8 mouse cellular contexts compared by ENCODE assay signal in the genomic region with DNA sequence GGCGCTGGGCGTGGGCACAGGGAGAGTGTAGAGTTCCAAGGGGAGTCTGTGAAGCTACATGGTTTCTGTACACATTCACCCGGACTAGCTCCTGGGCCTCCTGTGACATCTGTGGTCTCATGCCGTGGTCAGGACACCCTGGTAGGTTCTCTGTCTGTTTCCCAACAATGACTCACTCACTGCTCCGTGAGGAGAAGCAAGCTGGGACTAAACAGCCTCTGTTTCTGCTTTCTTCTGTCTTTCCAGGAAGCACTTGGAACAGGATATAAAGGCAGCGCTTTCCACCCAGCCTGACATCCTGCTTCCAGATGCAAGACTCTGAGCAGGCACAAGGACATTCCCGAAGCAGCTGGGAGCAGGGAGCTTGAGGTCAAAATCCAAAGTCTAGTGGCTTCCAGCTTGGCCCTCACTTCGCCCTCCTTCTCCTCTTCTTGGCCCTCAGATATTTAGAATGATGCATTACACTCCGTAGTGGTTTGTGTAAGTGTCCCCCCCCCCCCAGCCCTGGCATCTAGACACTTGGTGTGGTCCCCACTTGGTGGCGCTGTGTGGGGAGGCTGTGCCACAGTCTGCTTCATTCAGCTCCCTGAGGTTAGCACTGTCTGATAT. TPM values are rescaled to one million over a fixed set of nuclear protein-coding genes. Genes with fewer than 3 reads are reported as not detected.
DNase-seq lines count a peak whose midpoint lies in the region; ATAC-seq and TF ChIP-seq lines count a peak whose summit lies in the region.

No protein-coding gene starts in this region.

- H3K9me3 ChIP-seq in forebrain, postnatal 0 days (ENCODE audit: low read length) = no peaks in the 10 kb centered on the region
- no peaks in the 10 kb centered on the region; the same call in 1 of the 2 replicates for H3K9me3 ChIP-seq in forebrain, embryonic 11.5 days (ENCODE audit: control insufficient read depth, low read length)
- peaks cover 2% of the 10 kb centered on the region for H3K9me3 ChIP-seq in CH12.LX (replicated peaks; ENCODE audit: low read length)
- no peaks in the 10 kb centered on the region for H3K9me3 ChIP-seq in intestine, embryonic 16.5 days (ENCODE audit: control insufficient read depth, low read length)
- no peaks in the 10 kb centered on the region for H3K9me3 ChIP-seq in forebrain, embryonic 14.5 days (replicated peaks; ENCODE audit: control insufficient read depth, low read length)

- TF ChIP-seq POLR2A in CH12.LX (IDR thresholded peaks at IDR 0.05; ENCODE audit: low read depth, low read length) = no peak

- WGBS in forebrain, postnatal 0 days = 35% methylated on average over 10 of the region's 10 CpGs
- 37% methylated on average over 10 of the region's 10 CpGs for WGBS in forebrain, embryonic 11.5 days
- 28% methylated on average over 10 of the region's 10 CpGs for WGBS in intestine, embryonic 16.5 days
- WGBS in forebrain, embryonic 14.5 days = 31% methylated on average over 10 of the region's 10 CpGs

- H3K79me2 ChIP-seq in CH12.LX (replicated peaks; ENCODE audit: control insufficient read depth, extremely low read depth, insufficient read depth, poor library complexity, severe bottlenecking) = no peaks in the 10 kb centered on the region

- TF ChIP-seq EP300 in CH12.LX (IDR thresholded peaks at IDR 0.05; ENCODE audit: low read length) = no peak

- no peaks in the 10 kb centered on the region for H3K27me3 ChIP-seq in forebrain, postnatal 0 days (ENCODE audit: insufficient read depth, low read length)
- no peaks in the 10 kb centered on the region for H3K27me3 ChIP-seq in forebrain, embryonic 11.5 days (ENCODE audit: control insufficient read depth, insufficient read depth, low read length)
- peaks cover 3% of the 10 kb centered on the region for H3K27me3 ChIP-seq in CH12.LX (replicated peaks)
- H3K27me3 ChIP-seq in intestine, embryonic 16.5 days (replicated peaks; ENCODE audit: control insufficient read depth, insufficient read depth, low read length) = no peaks in the 10 kb centered on the region
- no peaks in the 10 kb centered on the region for H3K27me3 ChIP-seq in forebrain, embryonic 14.5 days (replicated peaks; ENCODE audit: control insufficient read depth, insufficient read depth, low read length)

- no peak overlapping the region for H3K4me2 ChIP-seq in forebrain, postnatal 0 days (ENCODE audit: low read depth)
- H3K4me2 ChIP-seq in forebrain, embryonic 11.5 days (ENCODE audit: low read depth, low read length, severe bottlenecking) = no peak overlapping the region
- no peak overlapping the region for H3K4me2 ChIP-seq in CH12.LX (ENCODE audit: insufficient read depth, low read depth, poor library complexity, severe bottlenecking)
- H3K4me2 ChIP-seq in intestine, embryonic 16.5 days (ENCODE audit: low read depth, low read length) = peak overlapping the region; percentile 4; the same call in 1 of the 2 replicates
- H3K4me2 ChIP-seq in forebrain, embryonic 14.5 days (ENCODE audit: low read length) = no peak overlapping the region

- peak; percentile 38 for DNase-seq in forebrain, postnatal 0 days
- DNase-seq in forebrain, embryonic 11.5 days (ENCODE audit: low spot score) = no peak
- DNase-seq in CH12.LX (ENCODE audit: extremely low read depth) = no peak
- DNase-seq in lung, postnatal 36 days = peak; percentile 78
- DNase-seq in neural tube, embryonic 10.5 days (ENCODE audit: extremely low spot score, low spot score) = no peak
- no peak for DNase-seq in forebrain, embryonic 14.5 days (ENCODE audit: low spot score)

- 0 out of 2 replicates have a peak, but pooled peaks have one; percentile 36 for ATAC-seq in forebrain, postnatal 0 days
- no peak for ATAC-seq in forebrain, embryonic 11.5 days (replicated peaks; ENCODE audit: low FRiP score)
- peak; percentile 41 for ATAC-seq in common myeloid progenitor, adult 5-6 weeks (replicated peaks; ENCODE audit: low read depth, poor library complexity, severe bottlenecking)
- ATAC-seq in intestine, embryonic 16.5 days = peak; percentile 42
- ATAC-seq in forebrain, embryonic 14.5 days = no peak

- H3K4me1 ChIP-seq in forebrain, postnatal 0 days (ENCODE audit: insufficient read depth) = peaks cover 5% of the 10 kb centered on the region
- no peaks in the 10 kb centered on the region for H3K4me1 ChIP-seq in forebrain, embryonic 11.5 days (replicated peaks; ENCODE audit: control insufficient read depth, insufficient read depth, low read length)
- H3K4me1 ChIP-seq in CH12.LX (ENCODE audit: control insufficient read depth in 1 of 2, insufficient read depth in 2 of 2) = peaks cover 4 to 22% of the 10 kb centered on the region in 2 experiments
- peaks cover 48% of the 10 kb centered on the region for H3K4me1 ChIP-seq in intestine, embryonic 16.5 days (ENCODE audit: control insufficient read depth, insufficient read depth, low read length)
- peaks cover 8% of the 10 kb centered on the region; the same call in 1 of the 2 replicates for H3K4me1 ChIP-seq in forebrain, embryonic 14.5 days (ENCODE audit: control insufficient read depth, insufficient read depth, low read length)

- H3K36me3 ChIP-seq in forebrain, postnatal 0 days (ENCODE audit: insufficient read depth) = no peaks in the 10 kb centered on the region
- no peaks in the 10 kb centered on the region for H3K36me3 ChIP-seq in forebrain, embryonic 11.5 days (ENCODE audit: control insufficient read depth, insufficient read depth, low read length)
- no peaks in the 10 kb centered on the region for H3K36me3 ChIP-seq in CH12.LX (replicated peaks in 1 of 2; ENCODE audit: control insufficient read depth in 1 of 2, insufficient read depth in 1 of 2, low read length in 1 of 2)
- no peaks in the 10 kb centered on the region for H3K36me3 ChIP-seq in intestine, embryonic 16.5 days (ENCODE audit: control insufficient read depth, insufficient read depth, low read length)
- H3K36me3 ChIP-seq in forebrain, embryonic 14.5 days (ENCODE audit: control insufficient read depth, insufficient read depth, low read length) = no peaks in the 10 kb centered on the region

- H3K27ac ChIP-seq in forebrain, postnatal 0 days (ENCODE audit: low read depth, low read length) = peak overlapping the region; percentile 16; the same call in 1 of the 2 replicates
- no peak overlapping the region for H3K27ac ChIP-seq in forebrain, embryonic 11.5 days (ENCODE audit: low read depth, low read length)
- no peak overlapping the region for H3K27ac ChIP-seq in CH12.LX (ENCODE audit: insufficient read depth, low read depth)
- H3K27ac ChIP-seq in intestine, embryonic 16.5 days (ENCODE audit: low read length) = peak overlapping the region; percentile 84
- H3K27ac ChIP-seq in forebrain, embryonic 14.5 days (ENCODE audit: low read depth, low read length) = no peak overlapping the region

- H3K9ac ChIP-seq in forebrain, postnatal 0 days = no peak overlapping the region
- H3K9ac ChIP-seq in forebrain, embryonic 11.5 days (ENCODE audit: low read length) = no peak overlapping the region
- no peak overlapping the region for H3K9ac ChIP-seq in CH12.LX (ENCODE audit: insufficient read depth, low read depth)
- 0 out of 2 replicates have a peak overlapping the region, but pooled peaks have one; percentile 12 for H3K9ac ChIP-seq in intestine, embryonic 16.5 days (ENCODE audit: low read depth, low read length)
- no peak overlapping the region for H3K9ac ChIP-seq in forebrain, embryonic 14.5 days (ENCODE audit: low read length)

- no peak overlapping the region for H3K4me3 ChIP-seq in forebrain, postnatal 0 days (ENCODE audit: low read depth, low read length)
- no peak overlapping the region for H3K4me3 ChIP-seq in forebrain, embryonic 11.5 days (ENCODE audit: low read depth, low read length)
- H3K4me3 ChIP-seq in CH12.LX (replicated peaks in 1 of 3; ENCODE audit: low read depth in 2 of 3, low read length in 2 of 3, poor library complexity in 1 of 3) = no peak overlapping the region
- no peak overlapping the region for H3K4me3 ChIP-seq in intestine, embryonic 16.5 days (ENCODE audit: low read length)
- no peak overlapping the region for H3K4me3 ChIP-seq in forebrain, embryonic 14.5 days (ENCODE audit: low read depth, low read length)

- in situ Hi-C loops in CH12.LX (cut with MboI; ENCODE audit: low pct_ligation_motif_present, low pct_unique_long_range_greater_than_20kb, low sequenced_read_pairs) = no loop called here

- TF ChIP-seq CTCF in forebrain, postnatal 0 days (IDR thresholded peaks at IDR 0.05; ENCODE audit: low read depth) = peak; percentile 53
- TF ChIP-seq CTCF in CH12.LX (conservative IDR thresholded peaks at IDR 0.05 in 1 of 2, IDR thresholded peaks at IDR 0.05 in 1 of 2; ENCODE audit: low read depth in 2 of 2, low read length in 2 of 2) = peak in 1 of 2 experiments; percentile 56; a peak in 2 of 4 replicates

- dilution Hi-C loops in CH12.LX (cut with MboI; ENCODE audit: extremely low pct_ligation_motif_present, extremely low pct_unique_long_range_greater_than_20kb, low sequenced_read_pairs) = no loop called here

- peak; percentile 28 for TF ChIP-seq RAD21 in CH12.LX (IDR thresholded peaks at IDR 0.05; ENCODE audit: low read depth, low read length)

TF ChIP-seq in CH12.LX, 34 proteins besides CTCF, POLR2A, EP300 and RAD21 (continues in another document):
- no peak for TF ChIP-seq NRF1 (IDR thresholded peaks at IDR 0.05; ENCODE audit: low read depth, low read length)
- no peak for TF ChIP-seq PAX5 (IDR thresholded peaks at IDR 0.05; ENCODE audit: low read length)
- TF ChIP-seq RCOR1 (conservative IDR thresholded peaks at IDR 0.05; ENCODE audit: low read depth, low read length) = no peak

RNA-seq across cellular contexts. Expression of gene Gna13, which starts 18.5 kb away (rescaled TPM):
- total RNA-seq in forebrain, postnatal 0 days (2014; rRNA removed) = 41.8 and 52.2 TPM in 2 replicates
- 25.9 and 30.4 TPM in 2 replicates for polyA plus RNA-seq in forebrain, postnatal 0 days (2015; fragmentation: Nextera tagmentation; extraction: Ambion mirVana)
- polyA plus RNA-seq in forebrain, embryonic 11.5 days (2014; fragmentation: Nextera tagmentation; extraction: Ambion mirVana) = 23.2 and 24.2 TPM in 2 replicates
- total RNA-seq in CH12.LX (2012; rRNA removed) (33.9 and 39.3 TPM in 2 replicates), CH12.LX (2014; rRNA removed) (56.6 and 57.6 TPM in 2 replicates)
- polyA plus RNA-seq in CH12.LX (2012; ENCODE audit: insufficient read length, low read depth) = 32.2 and 33.4 TPM in 2 replicates
- 43.8 and 49.6 TPM in 2 replicates for total RNA-seq in common myeloid progenitor, adult 5-6 weeks (2017)
- polyA plus RNA-seq in intestine, embryonic 16.5 days (2015; fragmentation: Nextera tagmentation; extraction: Ambion mirVana) = 36.1 and 39.6 TPM in 2 replicates
- polyA plus RNA-seq in forebrain, embryonic 14.5 days (2014; fragmentation: Nextera tagmentation; extraction: Ambion mirVana) = 13.7 and 16.3 TPM in 2 replicates

RNA-seq across cellular contexts. Expression of gene Rgs9, which starts 46.2 kb away (rescaled TPM):
- 25.6 and 31.8 TPM in 2 replicates for total RNA-seq in forebrain, postnatal 0 days (2014; rRNA removed)
- 12.2 and 15.3 TPM in 2 replicates for polyA plus RNA-seq in forebrain, postnatal 0 days (2015; fragmentation: Nextera tagmentation; extraction: Ambion mirVana)
- 1.4 and 1.6 TPM in 2 replicates for polyA plus RNA-seq in forebrain, embryonic 11.5 days (2014; fragmentation: Nextera tagmentation; extraction: Ambion mirVana)
- total RNA-seq in CH12.LX (2012; rRNA removed) = 0.50 and 0.55 TPM in 2 replicates
- total RNA-seq in CH12.LX (2014; rRNA removed) = 1.1 and 1.2 TPM in 2 replicates
- polyA plus RNA-seq in CH12.LX (2012; ENCODE audit: insufficient read length, low read depth) = 1.3 and 1.4 TPM in 2 replicates
- total RNA-seq in common myeloid progenitor, adult 5-6 weeks (2017) = 0.10 and 0.14 TPM in 2 replicates
- polyA plus RNA-seq in intestine, embryonic 16.5 days (2015; fragmentation: Nextera tagmentation; extraction: Ambion mirVana) = 3.5 and 3.8 TPM in 2 replicates
- polyA plus RNA-seq in forebrain, embryonic 14.5 days (2014; fragmentation: Nextera tagmentation; extraction: Ambion mirVana) = 4.3 and 5.4 TPM in 2 replicates

Comparison
In these comparisons a context has a peak if more than half of its experiments do, and no peak if none do; other contexts are left out.
1. ATAC-seq: peak in forebrain, postnatal 0 days (single experiment), common myeloid progenitor, adult 5-6 weeks (single experiment) and intestine, embryonic 16.5 days (single experiment); none in forebrain, embryonic 11.5 days (single experiment) and forebrain, embryonic 14.5 days (single experiment).
2. DNase-seq: peak in forebrain, postnatal 0 days (single experiment) and lung, postnatal 36 days (single experiment); none in forebrain, embryonic 11.5 days (single experiment), CH12.LX (single experiment), neural tube, embryonic 10.5 days (single experiment) and forebrain, embryonic 14.5 days (single experiment).
3. H3K27ac ChIP-seq: peak in forebrain, postnatal 0 days (single experiment) and intestine, embryonic 16.5 days (single experiment); none in forebrain, embryonic 11.5 days (single experiment), CH12.LX (single experiment) and forebrain, embryonic 14.5 days (single experiment).